Mouse (Mus musculus) C2C12 (cell line): ENCODE data around the gene Tnni1.

ENCODE experiments used
- CTCF ChIP-seq: IDR thresholded peaks from one replicate; pipeline ENCODE4 v1.5.1; 2011; ENCODE audit not compliant: control insufficient read depth, insufficient read depth, insufficient read length
- FOSL1 ChIP-seq: IDR thresholded peaks from one replicate; pipeline ENCODE4 v1.8.0; 2011; ENCODE audit warnings: mild to moderate bottlenecking, low read length; ENCODE audit not compliant: poor library complexity, insufficient read depth, severe bottlenecking
- MAX ChIP-seq: IDR thresholded peaks from one replicate; pipeline ENCODE4 v1.6.1; 2011; ENCODE audit warnings: mild to moderate bottlenecking, control low read depth
- MYOD1 ChIP-seq: IDR thresholded peaks from one replicate; pipeline ENCODE4 v1.6.1; 2011; ENCODE audit warnings: low read depth; ENCODE audit not compliant: control insufficient read depth, insufficient read length
- MYOG ChIP-seq: IDR thresholded peaks from one replicate; pipeline ENCODE4 v1.6.1; 2011; ENCODE audit not compliant: control insufficient read depth, insufficient read length; ENCODE audit errors: extremely low read depth

DNA sequence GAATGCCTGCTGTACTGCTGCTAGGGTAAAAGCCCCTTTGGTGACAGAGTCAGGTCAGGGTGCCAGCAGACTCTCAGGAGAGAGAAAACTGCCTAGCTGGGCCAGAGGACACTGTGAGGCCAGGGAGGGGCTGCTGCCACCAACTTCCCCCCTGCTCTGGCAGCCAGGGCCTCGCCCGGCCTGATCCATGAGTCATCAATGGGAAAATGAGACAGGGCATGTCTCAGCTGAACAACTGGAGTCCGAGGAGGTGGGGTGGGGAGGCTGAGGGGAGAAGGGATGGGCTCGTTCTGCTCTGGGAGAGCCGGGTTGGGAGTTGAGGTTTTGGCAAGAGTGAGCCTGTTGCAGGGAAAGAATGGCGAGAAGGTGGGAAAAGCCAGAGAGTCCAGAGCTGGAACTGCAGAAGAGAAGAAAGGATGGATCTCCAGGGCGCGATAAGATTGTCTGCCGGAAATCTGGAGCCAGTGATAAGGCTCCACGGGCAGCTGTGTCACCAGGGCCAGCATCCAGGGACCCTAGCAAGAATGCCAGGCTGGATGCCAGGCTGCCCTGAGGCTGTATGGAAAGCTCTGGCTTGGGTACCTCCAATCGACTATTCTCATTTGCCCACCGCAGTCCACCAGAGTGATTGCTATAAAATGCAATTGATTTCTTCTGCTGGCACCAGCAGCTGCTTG is 8.2 kb upstream of the Tnni1 start:
- peak; percentile 43 for TF ChIP-seq FOSL1
- no peak for TF ChIP-seq CTCF
- no peak for TF ChIP-seq MAX
- TF ChIP-seq MYOD1 = peak; percentile 70
- TF ChIP-seq MYOG = no peak
